Mouse (Mus musculus): ENCODE results near the gene Thumpd2.

DNA sequence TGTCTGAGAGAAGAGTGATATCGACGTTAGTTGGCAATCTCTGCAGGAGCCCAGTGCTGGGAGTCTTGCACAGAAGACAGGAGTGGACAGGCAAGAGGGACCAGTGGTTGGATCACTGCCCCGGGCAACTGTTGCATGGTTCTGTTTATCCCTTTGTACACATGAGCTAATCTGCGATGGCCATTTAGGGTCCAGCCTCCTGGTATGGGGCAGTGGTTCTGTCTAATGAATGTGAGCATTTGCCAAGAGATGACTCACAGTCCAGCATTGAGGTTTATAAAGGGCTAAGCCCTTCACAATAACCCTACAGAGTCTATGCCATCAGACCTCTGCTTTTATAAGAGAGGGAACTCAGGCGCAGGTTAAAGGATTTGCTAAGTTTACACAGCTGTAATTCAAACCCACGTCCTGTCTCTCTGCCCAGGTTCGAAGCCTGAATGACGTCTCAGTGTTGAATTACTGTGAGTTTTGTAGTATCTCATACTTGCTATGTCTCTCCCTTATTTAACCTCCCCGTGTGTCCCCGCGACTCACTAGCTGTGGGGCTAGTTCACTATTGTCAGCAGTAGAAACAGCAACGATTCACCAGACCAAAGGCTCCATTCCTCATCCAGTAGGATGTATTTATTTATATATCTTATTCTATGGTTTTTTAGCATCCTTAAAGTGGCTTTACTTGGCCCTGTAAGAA is 83.0 kb downstream of the Thumpd2 start:
- no peak for TF ChIP-seq POLR2A (IDR thresholded peaks at IDR 0.05; ENCODE audit: borderline replicate concordance, insufficient read depth, low read length)
- TF ChIP-seq CTCF (IDR thresholded peaks at IDR 0.05; ENCODE audit: borderline replicate concordance, insufficient read depth, low read depth, low read length) = no peak
